Mouse (Mus musculus): ENCODE data around the gene Ephb2. TPM values are rescaled to one million over a fixed set of nuclear protein-coding genes. Genes with fewer than 3 reads are reported as not detected.

Gene Ephb2
- total RNA-seq, 2 experiments from 2014 or later, result 24.0 to 29.2 TPM

- DNase-seq (ENCODE audit: extremely low spot score in 1 of 2, low spot score in 1 of 2), result no peak
Measured at GRCm38 (mm10) chr4:136735856-136736255, 99.9 kb downstream of the Ephb2 start.

GRCm38 (mm10) chr4:136734210-136734803, 101.5 kb downstream of the Ephb2 start:
- DNase-seq (ENCODE audit: extremely low spot score in 1 of 2, low spot score in 1 of 2), result no peak

GRCm38 (mm10) chr4:136733217-136733865, 102.4 kb downstream of the Ephb2 start:
- no peak for DNase-seq (ENCODE audit: extremely low spot score in 1 of 2, low spot score in 1 of 2)

GRCm38 (mm10) chr4:136732536-136733121, 103.2 kb downstream of the Ephb2 start:
- DNase-seq (ENCODE audit: extremely low spot score in 1 of 2, low spot score in 1 of 2), result no peak

GRCm38 (mm10) chr4:136731761-136732160, 104.0 kb downstream of the Ephb2 start:
- no peak for DNase-seq (ENCODE audit: extremely low spot score in 1 of 2, low spot score in 1 of 2)

GRCm38 (mm10) chr4:136731008-136731609, 104.7 kb downstream of the Ephb2 start:
- no peak for DNase-seq (ENCODE audit: extremely low spot score in 1 of 2, low spot score in 1 of 2)

- no peak for DNase-seq (ENCODE audit: extremely low spot score in 1 of 2, low spot score in 1 of 2)
Measured at GRCm38 (mm10) chr4:136730501-136730900, 105.3 kb downstream of the Ephb2 start.

- no peak for DNase-seq (ENCODE audit: extremely low spot score in 1 of 2, low spot score in 1 of 2)
Measured at GRCm38 (mm10) chr4:136729574-136729973, 106.2 kb downstream of the Ephb2 start.

GRCm38 (mm10) chr4:136726941-136727340, 108.8 kb downstream of the Ephb2 start:
- no peak for DNase-seq (ENCODE audit: extremely low spot score in 1 of 2, low spot score in 1 of 2)

GRCm38 (mm10) chr4:136724731-136725130, 111.1 kb downstream of the Ephb2 start:
- DNase-seq (ENCODE audit: extremely low spot score in 1 of 2, low spot score in 1 of 2), result no peak

GRCm38 (mm10) chr4:136722361-136723082, 113.3 kb downstream of the Ephb2 start:
- no peak for DNase-seq (ENCODE audit: extremely low spot score in 1 of 2, low spot score in 1 of 2)

- DNase-seq (ENCODE audit: extremely low spot score in 1 of 2, low spot score in 1 of 2), result no peak
Measured at GRCm38 (mm10) chr4:136721937-136722336, 113.9 kb downstream of the Ephb2 start.

- DNase-seq (ENCODE audit: extremely low spot score in 1 of 2, low spot score in 1 of 2), result no peak
Measured at GRCm38 (mm10) chr4:136720025-136720424, 115.8 kb downstream of the Ephb2 start.

GRCm38 (mm10) chr4:136718193-136718986, 117.4 kb downstream of the Ephb2 start:
- no peak for DNase-seq (ENCODE audit: extremely low spot score in 1 of 2, low spot score in 1 of 2)

- DNase-seq (ENCODE audit: extremely low spot score in 1 of 2, low spot score in 1 of 2), result peak in 1 of 2 experiments; percentile 42
Measured at GRCm38 (mm10) chr4:136716561-136716972, 119.2 kb downstream of the Ephb2 start.

- DNase-seq (ENCODE audit: extremely low spot score in 1 of 2, low spot score in 1 of 2), result no peak
Measured at GRCm38 (mm10) chr4:136714530-136714929, 121.3 kb downstream of the Ephb2 start.

GRCm38 (mm10) chr4:136713889-136714288, 121.9 kb downstream of the Ephb2 start:
- no peak for DNase-seq (ENCODE audit: extremely low spot score in 1 of 2, low spot score in 1 of 2)

- no peak for DNase-seq (ENCODE audit: extremely low spot score in 1 of 2, low spot score in 1 of 2)
Measured at GRCm38 (mm10) chr4:136713431-136713830, 122.4 kb downstream of the Ephb2 start.

- no peak for DNase-seq (ENCODE audit: extremely low spot score in 1 of 2, low spot score in 1 of 2)
Measured at GRCm38 (mm10) chr4:136711985-136712768, 123.6 kb downstream of the Ephb2 start.
